Mouse (Mus musculus) thymus, postnatal 0 days (tissue): ENCODE results near the gene Rhbdf2. TPM values are rescaled to one million over a fixed set of nuclear protein-coding genes. Genes with fewer than 3 reads are reported as not detected.
A peak's percentile ranks its signal among the peaks of the same experiment; 100 is the strongest.
"Not testable (repeated sequence)": the region's sequence is repeated elsewhere in the genome, so short reads cannot be mapped to it uniquely, and the experiment has no call there.

Experiments used
- DNase-seq: peaks from one replicate; pipeline ENCODE4 v3.0.0-alpha.2; 2015; ENCODE audit warnings: low spot score
- polyA plus RNA-seq: library from polyadenylated mRNA; unstranded; fragments of >200 nt; fragmentation: Nextera tagmentation; extraction: Ambion mirVana; gene quantifications from 2 replicates; pipeline ENCODE4 v1.2.1, GENCODE M21; 2015

The Rhbdf2 gene
- polyA plus RNA-seq, 1 experiment from 2014 or later, result 8.8 TPM

DNA sequence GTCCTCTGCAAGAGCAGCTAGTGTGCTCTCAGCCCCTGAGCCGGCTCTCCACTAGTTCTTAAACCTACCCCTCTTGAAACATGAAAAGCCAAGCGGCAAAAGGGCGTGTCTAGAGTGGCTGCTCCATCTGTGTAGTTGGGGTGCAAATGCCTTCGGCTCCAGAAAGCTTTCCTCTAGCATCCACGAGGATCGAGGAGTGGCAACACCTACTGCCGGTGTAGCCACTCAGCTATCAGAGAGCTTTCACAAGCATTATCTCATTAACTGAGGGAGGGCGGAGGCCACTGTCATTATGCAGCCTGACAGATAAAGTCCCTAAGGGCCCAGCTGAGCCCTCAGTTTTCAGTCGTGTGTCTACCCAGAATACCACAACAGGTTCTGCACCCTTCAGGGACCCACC, 6.7 kb downstream of the Rhbdf2 start:
- no peak for DNase-seq

DNA sequence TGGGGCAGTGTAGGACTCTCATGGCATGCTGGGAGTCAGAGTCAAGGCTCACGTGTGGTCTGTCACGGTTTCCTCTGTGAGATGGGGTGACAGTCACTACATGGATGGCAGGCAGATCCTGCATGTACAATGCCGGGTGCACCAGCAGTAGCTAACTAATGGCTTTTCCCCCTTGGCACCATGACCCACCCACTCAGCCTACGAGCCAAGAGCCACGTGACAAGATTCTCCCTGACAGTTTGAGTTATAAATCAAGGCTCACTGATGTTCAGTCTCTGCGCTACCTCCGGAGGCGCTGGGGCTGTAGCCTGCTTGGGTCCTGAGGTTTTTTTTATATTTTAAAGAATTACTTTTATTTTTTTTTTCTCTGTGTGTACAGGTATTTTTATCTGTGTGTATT, 7.3 kb downstream of the Rhbdf2 start:
- no peak for DNase-seq

DNA sequence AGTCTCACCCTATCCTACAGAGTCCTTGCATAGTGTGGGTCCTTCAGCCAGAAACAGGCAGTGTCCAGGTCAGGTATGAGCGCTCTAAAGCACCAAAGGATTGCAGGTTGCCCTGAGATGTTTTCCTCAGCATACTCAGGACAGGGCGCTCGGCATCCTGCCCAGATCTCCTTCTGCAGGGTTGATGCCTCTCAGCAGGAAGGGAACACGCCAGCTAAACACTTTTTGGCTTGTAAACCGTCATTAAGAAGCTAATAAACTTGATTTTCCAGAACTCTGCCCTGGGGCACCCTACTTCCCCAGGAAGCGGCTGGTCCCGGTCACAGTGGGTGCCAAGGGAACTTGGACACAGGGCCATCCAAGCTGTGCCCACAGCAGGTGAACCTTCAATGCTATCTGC, 7.7 kb downstream of the Rhbdf2 start:
- no peak for DNase-seq

DNA sequence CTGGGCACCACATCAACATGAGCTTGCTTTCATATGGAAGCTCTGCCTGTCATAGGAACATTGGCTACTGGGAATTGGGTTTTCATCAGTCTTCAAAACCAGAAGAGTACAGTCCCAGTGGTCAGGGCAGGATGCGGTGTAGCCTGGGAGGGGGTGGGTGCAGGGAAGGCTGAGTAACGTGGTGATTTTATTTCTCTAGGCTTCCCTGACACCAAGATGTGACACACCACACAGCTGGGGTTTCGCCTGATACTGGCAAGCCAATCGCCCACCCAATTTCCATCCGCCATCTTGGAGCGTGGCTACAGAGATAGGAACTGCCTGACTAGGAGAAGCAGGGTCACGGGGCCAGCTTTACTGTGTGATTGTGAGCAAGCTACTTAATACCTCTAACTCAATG, 8.2 kb downstream of the Rhbdf2 start:
- no peak for DNase-seq

DNA sequence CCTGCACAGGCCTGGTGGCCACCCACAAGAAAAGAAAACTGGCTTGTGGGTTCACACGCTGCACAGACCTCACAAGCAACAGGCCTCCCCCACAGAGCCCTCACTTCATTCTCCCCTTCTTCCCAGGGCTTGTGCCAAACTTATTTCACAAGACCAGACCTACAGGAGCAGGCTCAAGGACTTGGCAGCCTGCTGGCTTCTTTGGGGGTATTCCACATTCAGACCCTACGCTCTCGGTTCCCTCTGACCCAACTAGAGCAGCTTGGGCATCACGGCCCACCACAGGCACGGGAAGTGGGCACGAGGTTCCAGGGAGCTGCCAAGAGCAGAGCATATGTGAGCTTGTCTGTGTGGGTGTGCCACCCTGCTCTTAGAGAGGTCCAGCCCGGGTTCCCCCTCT, 9.2 kb downstream of the Rhbdf2 start:
- no peak for DNase-seq

DNA sequence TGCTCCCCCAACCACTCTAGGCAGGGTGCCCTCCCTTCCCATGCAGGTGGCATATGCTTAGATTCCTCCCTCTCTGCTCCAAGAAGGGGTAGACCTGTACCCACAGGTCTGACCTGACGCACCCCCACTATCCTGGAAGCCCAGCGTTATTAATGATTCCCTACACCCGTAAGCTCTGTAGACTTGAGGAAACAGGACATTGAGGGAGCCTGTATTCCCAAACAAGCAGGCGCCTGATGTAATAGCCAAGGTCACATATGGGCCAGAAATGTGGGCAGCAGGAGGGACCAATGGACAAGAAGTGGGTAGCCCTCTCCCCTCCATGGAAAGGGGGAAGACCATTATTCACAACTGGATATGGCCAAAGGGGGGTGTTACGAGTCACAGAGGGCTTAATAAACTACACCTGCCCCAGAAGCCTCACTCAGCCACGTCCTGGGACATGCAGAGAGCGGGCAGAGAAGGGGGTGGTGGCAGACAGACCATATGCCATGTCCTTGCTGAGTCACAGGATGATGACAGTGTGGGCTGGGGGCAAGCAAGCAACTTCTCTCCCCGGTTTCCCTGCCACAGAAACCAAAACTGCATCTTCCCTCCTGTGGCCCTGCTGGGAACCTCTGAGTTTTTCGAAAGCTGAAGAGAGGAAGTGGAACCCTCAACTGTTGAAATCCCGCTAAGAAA, 10.2 kb downstream of the Rhbdf2 start:
- DNase-seq, result no peak

DNA sequence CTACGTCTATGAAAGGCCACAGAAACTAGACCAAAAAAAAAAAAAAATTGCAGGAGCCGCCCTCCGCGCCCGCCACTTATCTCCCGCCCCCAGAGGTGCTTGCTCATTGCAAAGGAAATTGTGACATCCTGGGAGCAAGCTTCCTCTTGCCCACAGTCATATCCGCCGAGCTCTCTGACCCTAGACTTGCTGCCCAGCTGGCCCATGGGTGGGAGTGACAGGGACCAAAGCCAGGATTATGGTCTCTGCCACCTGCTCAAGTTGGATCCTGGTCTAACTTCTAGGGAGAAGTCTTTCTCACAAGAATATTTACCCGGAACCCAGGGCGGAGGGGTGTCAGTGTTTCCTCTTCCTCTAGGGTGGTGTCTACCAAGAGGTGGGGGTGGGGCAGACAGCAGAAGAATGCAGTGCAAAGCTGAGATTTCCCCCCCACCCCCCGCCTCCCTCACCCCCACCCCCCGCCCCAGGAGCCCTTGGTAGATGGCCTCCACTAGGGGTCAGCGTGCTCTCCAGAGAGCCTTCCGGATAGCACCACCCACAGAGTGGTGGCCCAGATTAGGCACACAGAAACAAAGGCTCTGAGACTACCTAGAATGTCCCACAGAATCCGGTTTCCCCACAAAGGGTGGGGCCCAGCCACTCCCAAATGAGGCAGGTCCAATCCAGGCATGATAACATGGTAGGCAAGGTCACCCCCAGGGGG, 10.9 kb downstream of the Rhbdf2 start:
- DNase-seq, result peak; percentile 37

DNA sequence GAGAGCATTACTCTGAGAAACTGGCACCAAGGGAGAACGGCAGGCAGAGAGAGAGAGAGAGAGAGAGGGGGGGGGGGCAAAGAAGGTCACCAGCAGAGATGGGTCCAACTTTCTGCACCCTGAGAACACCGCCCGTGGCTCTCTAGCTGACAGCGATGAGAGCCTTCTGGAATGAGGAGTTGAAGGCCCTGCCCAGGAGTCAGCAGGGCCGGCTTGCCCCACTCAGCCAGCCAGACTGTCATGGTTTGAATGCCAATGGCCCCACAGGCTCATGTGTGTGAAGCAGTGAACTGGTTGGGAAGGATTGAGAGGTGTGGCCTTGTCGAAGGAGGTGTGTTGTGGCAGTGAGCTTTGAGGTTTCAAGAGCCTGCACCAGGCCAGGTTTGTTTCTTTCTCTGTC, 13.6 kb downstream of the Rhbdf2 start:
- no peak for DNase-seq

DNA sequence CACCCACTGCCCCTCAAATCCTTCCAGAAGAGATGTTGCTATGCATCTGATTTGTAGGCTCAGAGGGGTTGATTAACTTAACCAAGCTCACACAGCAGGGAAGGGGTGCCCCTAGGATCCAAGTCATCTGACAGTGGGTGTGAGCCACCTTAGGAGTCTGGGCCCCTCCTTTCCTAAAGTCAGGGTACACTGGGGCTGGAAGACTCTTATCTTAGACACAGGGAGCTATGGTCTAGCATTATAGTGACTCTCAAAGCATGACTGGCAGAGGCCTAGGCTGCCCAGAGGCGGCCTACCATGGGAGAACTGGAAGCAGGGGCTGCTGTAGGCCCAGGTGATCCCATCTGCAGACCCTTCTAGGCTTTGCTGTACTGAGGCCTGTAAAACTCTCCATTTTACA, 14.3 kb downstream of the Rhbdf2 start:
- DNase-seq, result no peak

DNA sequence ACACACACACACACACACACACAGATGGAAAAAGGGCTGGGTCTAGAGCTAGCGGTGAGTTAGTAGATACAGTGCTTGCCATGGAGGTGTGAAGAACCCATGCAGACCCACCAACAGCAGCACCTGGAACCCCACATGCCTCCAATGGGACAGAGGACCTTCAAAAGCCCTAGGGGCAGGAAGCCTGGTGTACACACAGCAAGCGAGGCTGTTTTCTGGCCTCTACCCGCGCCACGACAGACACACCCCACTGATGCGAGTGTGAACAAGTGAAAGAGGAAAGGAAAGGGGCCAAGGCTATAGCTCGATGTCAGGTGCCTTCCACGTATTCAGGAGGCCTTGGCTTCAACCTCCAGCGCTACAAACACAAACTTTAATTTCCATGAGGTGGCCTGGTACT, 14.9 kb downstream of the Rhbdf2 start:
- DNase-seq, result no peak

DNA sequence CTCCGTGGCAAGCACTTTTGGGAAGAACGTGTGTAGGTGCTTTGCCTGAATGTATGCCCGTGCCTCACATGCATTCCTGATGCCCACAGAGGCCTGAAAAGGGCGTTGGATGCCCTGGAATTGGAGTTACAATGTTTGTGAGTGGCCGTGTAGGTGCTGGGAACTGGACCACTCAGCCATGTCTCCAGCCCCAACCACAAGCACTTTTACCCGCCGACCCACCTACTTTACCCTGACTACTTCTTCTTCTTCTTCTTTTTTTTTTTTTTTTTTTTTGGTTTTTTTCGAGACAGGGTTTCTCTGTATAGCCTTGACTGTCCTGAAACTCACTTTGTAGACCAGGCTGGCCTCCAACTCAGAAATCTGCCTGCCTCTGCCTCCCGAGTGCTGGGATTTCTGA, 15.7 kb downstream of the Rhbdf2 start:
- DNase-seq, result not testable (repeated sequence)

DNA sequence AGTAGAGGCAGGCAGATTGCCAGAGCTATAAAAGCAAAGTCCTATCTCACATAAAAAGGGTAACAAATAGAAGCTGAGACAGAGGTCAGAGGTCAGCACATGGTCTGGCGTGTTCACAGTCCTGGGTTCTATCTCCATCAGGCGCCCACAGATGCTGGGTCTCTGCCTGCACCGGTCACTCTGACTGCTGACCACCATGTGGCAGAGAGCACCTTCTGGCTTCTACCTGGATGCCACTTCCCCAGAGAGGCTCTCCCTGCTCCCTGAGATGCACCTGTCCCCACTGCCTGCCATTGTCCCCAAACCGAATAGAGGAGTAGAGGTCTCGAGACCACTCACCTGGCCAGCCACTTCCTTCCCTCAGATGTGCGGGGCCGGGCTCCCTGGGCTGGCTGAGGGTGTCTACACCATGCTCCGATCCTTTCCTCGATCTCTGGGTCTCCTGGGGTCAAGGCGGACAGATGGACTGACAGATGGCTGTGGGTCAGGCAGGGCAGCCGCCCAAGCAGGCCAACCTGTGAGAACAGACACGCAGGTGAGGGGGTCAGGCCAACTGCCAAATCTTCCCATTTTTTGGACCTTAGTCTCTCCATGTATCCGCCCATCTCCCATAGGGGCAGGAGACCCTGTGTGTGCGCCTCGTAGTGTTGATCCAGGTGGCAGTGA, 16.7 kb downstream of the Rhbdf2 start:
- no peak for DNase-seq

DNA sequence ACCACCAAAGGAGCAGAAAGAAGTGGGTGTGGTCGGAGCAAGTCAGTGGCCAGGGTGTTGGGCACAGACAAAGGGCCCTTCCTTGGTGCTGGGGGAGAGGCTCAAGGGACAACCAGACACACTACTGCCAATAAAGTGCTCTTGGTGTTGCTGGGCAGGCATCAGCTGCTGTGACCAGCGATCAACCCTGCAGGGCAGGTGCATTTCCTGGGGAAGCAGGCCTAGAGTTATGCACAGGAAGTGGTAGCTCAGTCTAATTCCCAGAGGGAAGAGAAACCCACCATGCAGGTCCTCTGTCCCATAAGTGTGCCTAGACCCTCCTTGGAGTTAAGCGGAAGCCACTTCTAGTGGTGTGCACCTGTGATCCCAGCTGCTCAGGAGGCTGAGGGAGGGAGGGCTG, 19.1 kb downstream of the Rhbdf2 start:
- peak; percentile 45 for DNase-seq

DNA sequence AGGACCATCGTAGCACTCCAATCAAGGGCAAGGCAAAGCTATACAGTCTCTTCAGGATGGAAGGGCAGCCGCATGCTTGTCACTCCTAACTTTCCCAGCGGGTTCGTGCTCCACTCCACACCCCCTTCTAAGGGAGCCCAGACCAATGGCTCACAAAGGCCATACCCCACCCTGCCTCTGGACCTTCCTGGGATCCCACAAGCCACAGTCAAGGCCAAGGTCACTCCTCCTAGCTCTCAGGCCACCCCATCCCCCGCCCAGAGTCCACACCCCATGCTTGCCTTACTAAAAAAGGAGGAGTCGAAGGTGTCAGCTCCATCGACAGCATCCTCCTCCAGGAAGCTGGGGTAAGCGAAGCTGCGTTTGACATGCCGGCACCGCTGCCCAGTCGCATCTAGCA, 22.7 kb downstream of the Rhbdf2 start:
- DNase-seq, result no peak

DNA sequence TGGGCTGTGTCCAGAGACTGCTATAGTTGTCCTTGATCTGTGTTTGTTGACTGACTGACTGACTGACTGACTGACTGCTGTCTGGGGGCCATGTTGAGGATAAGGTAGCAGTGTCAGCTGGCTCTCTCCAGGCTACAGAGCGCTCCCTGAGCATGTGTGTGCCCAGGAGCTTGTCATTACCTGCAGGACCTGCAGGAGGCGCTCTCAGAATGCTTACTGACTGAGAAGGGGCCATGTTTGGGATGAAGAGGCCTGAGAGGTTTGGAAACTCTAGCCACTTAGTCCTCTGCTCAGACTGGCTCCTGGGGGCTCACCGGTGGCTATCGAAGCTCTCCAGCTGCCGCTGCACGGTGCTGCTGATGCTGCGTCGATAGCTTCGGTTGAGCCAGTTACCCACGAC, 23.5 kb downstream of the Rhbdf2 start:
- no peak for DNase-seq

DNA sequence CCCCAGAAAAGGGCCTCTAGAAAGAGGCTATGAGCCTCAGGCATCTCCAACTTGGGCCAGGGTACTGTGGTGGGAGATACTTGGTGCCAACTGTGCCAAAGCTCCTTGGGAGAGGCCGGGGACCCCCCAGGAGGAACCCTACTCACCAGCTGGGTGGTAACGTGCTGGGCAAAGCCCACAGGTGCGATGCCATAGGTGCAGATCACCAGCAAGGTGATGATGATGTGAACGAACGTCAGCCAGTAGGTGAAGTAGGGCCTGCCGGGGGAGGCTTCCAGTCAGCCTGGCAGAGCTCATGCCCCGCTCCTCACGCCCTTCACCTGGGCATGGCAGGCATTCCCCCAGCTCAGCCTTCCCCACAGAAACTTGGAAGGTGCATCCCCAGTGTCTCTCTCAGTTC, 24.8 kb downstream of the Rhbdf2 start:
- DNase-seq, result no peak

DNA sequence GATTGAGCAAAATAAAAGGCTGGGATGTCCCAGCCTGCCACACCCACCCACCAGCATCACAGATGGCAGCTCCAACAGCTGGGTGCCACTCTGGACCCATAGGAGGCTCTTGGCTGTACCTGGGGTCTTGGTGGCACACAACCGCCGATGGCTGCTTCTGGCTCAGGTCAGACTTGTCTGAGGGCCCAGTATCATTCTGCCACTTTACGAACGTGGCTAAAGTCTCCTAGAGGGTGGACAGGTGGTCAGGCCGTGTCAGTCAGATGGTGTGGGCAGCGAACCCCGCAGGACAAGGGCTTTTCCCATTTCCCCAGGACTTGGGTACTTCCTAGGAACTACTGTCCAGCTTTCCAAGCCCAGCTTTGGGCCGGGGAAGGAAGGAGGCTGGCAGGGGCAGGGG, 25.7 kb downstream of the Rhbdf2 start:
- no peak for DNase-seq

DNA sequence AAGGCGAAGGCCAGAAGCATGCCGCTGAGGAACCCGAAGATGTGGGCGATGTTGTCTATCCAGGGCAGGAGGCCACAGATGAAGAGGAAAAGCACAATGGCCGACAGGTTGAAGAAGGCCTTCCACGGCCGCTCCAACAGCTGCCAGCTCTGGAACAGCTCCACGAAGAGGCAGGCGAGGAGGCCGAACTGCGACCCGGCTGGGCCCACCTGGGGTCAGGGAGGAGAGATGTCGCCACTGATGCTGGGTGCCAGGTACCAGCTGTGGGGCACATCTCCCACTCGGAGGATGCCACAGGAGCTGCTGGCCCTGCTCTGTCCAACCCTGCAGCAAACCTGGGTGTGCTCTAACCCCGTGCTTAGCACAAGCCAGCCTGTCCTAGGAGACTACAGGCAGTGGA, 27.6 kb downstream of the Rhbdf2 start:
- no peak for DNase-seq

DNA sequence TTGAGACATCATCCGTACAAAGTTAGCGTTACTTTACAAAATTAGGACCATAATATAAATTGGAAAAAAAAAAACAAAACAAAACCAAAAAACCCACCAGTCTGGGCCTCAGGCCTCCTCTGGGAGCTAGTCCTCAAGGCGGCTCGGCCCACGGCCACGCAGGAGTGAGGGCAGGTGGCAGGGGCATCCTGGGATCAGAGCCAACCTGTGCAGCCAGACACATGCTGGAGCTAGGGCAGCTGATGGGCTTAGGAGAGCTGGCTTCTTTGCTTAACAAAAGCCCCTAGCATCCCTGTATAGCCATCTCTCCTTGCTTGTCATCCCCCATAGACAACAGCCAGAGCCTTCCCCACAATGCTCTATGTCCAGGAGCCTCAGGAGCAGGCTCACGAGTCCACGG, 28.6 kb downstream of the Rhbdf2 start:
- no peak for DNase-seq

DNA sequence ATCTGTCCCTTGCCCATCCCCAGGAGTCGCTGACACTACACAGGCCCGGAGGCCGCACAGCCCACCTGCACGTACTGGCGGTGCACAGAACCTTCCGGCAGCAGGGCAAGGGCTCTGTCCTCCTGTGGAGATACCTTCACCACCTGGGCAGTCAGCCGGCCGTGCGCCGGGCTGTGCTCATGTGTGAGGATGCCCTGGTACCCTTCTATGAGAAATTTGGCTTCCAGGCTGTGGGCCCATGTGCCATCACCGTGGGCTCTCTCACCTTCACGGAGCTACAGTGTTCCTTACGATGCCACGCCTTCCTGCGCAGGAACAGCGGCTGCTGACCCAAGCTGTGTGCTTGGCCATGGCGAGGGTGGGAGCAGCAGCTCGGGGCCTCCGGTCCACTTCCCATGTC, 30.1 kb downstream of the Rhbdf2 start:
- DNase-seq, result no peak

DNA sequence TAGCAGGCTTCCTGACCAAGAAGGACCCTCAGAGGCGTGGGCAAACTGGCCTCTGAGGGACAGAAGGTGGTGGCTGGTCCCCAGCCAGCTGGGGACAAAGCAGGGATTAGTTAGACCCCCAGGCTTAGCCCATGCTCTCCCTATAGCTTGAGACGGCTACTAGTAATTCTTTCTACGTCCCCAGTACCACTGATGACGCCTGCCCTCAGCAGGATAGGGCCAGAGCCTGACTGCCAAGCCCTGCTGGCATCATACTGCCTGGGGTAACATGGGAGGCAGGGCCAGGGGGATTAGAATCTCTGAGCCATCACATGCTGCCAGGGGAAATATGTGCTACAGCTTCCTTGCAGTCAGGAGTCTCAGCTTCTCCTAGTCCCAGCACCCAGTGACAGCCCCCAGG, 33.5 kb downstream of the Rhbdf2 start:
- no peak for DNase-seq

DNA sequence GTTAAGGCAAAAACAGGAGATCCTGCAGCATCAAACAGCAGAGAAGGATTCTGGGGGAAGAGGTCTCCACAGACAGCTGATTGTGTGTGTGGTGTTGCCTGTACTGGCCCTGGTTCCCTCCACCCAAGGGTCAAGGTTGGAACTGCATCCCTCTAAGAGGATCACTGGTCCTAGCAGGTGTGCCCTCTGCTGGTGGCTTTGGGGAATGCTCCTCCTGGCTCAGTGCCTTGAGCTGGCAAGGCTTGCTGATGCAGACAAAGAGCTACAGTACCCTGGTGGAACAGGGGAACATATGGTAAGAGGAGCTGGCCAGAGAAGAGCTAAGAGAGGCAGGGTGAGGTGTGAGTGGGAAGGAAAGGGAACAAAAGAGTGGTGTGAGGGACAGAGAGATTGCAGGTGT, 34.4 kb downstream of the Rhbdf2 start:
- peak; percentile 83 for DNase-seq

DNA sequence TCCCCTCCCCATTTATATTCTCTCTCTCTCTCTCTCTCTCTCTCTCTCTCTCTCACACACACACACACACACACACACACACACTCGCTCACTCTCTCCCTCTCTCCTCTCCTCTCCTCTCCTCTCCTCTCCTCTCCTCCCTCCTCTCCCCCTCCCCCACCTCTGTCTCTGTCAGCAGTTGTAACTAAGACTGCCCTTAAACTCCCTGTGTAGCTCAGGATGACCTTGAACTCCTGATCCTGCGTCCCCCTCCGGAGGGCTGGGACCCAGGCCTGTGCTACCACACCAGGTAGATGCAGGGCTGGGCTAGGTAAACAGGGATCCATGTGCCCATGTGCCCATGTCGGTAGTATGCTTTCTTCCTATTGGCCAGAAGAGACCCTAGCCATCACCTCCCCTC, 35.2 kb downstream of the Rhbdf2 start:
- DNase-seq, result no peak
